Mouse (Mus musculus): ENCODE data around the gene Utp6. TPM values are rescaled to one million over a fixed set of nuclear protein-coding genes. Genes with fewer than 3 reads are reported as not detected.

Gene Utp6
- polyA plus RNA-seq, 1 experiment from 2014 or later, result 80.1 TPM

GRCm38 (mm10) chr11:79943136-79943535 lies 19.1 kb downstream of the Utp6 start:
- no peaks in the 10 kb centered on the region for H3K27me3 ChIP-seq (ENCODE audit: poor library complexity, severe bottlenecking)
- no peaks in the 10 kb centered on the region for H3K4me1 ChIP-seq
- no peak for DNase-seq (ENCODE audit: extremely low spot score, low spot score)
- 91% methylated on average over 8 of the region's 8 CpGs for WGBS
- H3K9me3 ChIP-seq, result no peaks in the 10 kb centered on the region
- H3K4me3 ChIP-seq, result no peak overlapping the region
- H3K27ac ChIP-seq, result no peak overlapping the region
- H3K36me3 ChIP-seq (replicated peaks), result peaks cover 100% of the 10 kb centered on the region

- Histone ChIP-seq H3K36me3 (replicated peaks) (peaks cover 99% of the 10 kb centered on the region), H3K4me3 (no peak overlapping the region), H3K4me1 (no peaks in the 10 kb centered on the region), H3K9me3 (no peaks in the 10 kb centered on the region), H3K27me3 (ENCODE audit: poor library complexity, severe bottlenecking) (no peaks in the 10 kb centered on the region), H3K27ac (no peak overlapping the region)
- WGBS, result 88% methylated on average over 9 of the region's 9 CpGs
- DNase-seq (ENCODE audit: extremely low spot score, low spot score), result no peak
Measured at GRCm38 (mm10) chr11:79935766-79936165, 26.4 kb downstream of the Utp6 start.

GRCm38 (mm10) chr11:79922766-79923165 lies 39.4 kb downstream of the Utp6 start:
- Histone ChIP-seq H3K4me3 (no peak overlapping the region), H3K27ac (no peak overlapping the region)
- DNase-seq (ENCODE audit: extremely low spot score, low spot score), result no peak

GRCm38 (mm10) chr11:79922157-79922556 lies 40.0 kb downstream of the Utp6 start:
- Histone ChIP-seq H3K27ac (no peak overlapping the region), H3K4me1 (peaks cover 6% of the 10 kb centered on the region; the same call in 1 of the 2 replicates), H3K27me3 (ENCODE audit: poor library complexity, severe bottlenecking) (no peaks in the 10 kb centered on the region), H3K9me3 (no peaks in the 10 kb centered on the region), H3K4me3 (no peak overlapping the region), H3K36me3 (replicated peaks) (no peaks in the 10 kb centered on the region)
- DNase-seq (ENCODE audit: extremely low spot score, low spot score), result no peak
- WGBS, result 75% methylated on average over 3 of the region's 3 CpGs

More at GRCm38 (mm10) chr11:79922766-79923165, 39.4 kb downstream of the Utp6 start:
- peaks cover 6% of the 10 kb centered on the region; the same call in 1 of the 2 replicates for H3K4me1 ChIP-seq
- 90% methylated on average over 1 of the region's 1 CpGs for WGBS
- no peaks in the 10 kb centered on the region for H3K9me3 ChIP-seq
- H3K36me3 ChIP-seq (replicated peaks), result no peaks in the 10 kb centered on the region
- no peaks in the 10 kb centered on the region for H3K27me3 ChIP-seq (ENCODE audit: poor library complexity, severe bottlenecking)

- peaks cover 11% of the 10 kb centered on the region; the same call in 1 of the 2 replicates for H3K4me1 ChIP-seq
- H3K4me3 ChIP-seq, result no peak overlapping the region
- no peak overlapping the region for H3K27ac ChIP-seq
- H3K36me3 ChIP-seq (replicated peaks), result no peaks in the 10 kb centered on the region
- DNase-seq (ENCODE audit: extremely low spot score, low spot score), result no peak
- H3K27me3 ChIP-seq (ENCODE audit: poor library complexity, severe bottlenecking), result no peaks in the 10 kb centered on the region
- 59% methylated on average over 5 of the region's 5 CpGs for WGBS
- H3K9me3 ChIP-seq, result no peaks in the 10 kb centered on the region
Measured at GRCm38 (mm10) chr11:79920505-79921025, 41.6 kb downstream of the Utp6 start.

GRCm38 (mm10) chr11:79919685-79920504 lies 42.3 kb downstream of the Utp6 start:
- H3K27ac ChIP-seq, result no peak overlapping the region
- 25% methylated on average over 13 of the region's 13 CpGs for WGBS
- no peaks in the 10 kb centered on the region for H3K36me3 ChIP-seq (replicated peaks)
- no peak overlapping the region for H3K4me3 ChIP-seq
- peaks cover 11% of the 10 kb centered on the region; the same call in 1 of the 2 replicates for H3K4me1 ChIP-seq
- DNase-seq (ENCODE audit: extremely low spot score, low spot score), result peak; percentile 79
- H3K9me3 ChIP-seq, result no peaks in the 10 kb centered on the region
- no peaks in the 10 kb centered on the region for H3K27me3 ChIP-seq (ENCODE audit: poor library complexity, severe bottlenecking)

- Histone ChIP-seq H3K4me3 (no peak overlapping the region), H3K36me3 (replicated peaks) (no peaks in the 10 kb centered on the region), H3K27ac (no peak overlapping the region), H3K4me1 (peaks cover 17% of the 10 kb centered on the region), H3K27me3 (ENCODE audit: poor library complexity, severe bottlenecking) (no peaks in the 10 kb centered on the region), H3K9me3 (no peaks in the 10 kb centered on the region)
- WGBS, result 81% methylated on average over 9 of the region's 9 CpGs
- DNase-seq (ENCODE audit: extremely low spot score, low spot score), result no peak
Measured at GRCm38 (mm10) chr11:79915696-79916349, 46.4 kb downstream of the Utp6 start.

- Histone ChIP-seq H3K27ac (no peak overlapping the region), H3K27me3 (ENCODE audit: poor library complexity, severe bottlenecking) (no peaks in the 10 kb centered on the region), H3K4me1 (peaks cover 6% of the 10 kb centered on the region), H3K4me3 (no peak overlapping the region), H3K36me3 (replicated peaks) (no peaks in the 10 kb centered on the region), H3K9me3 (no peaks in the 10 kb centered on the region)
- no peak for DNase-seq (ENCODE audit: extremely low spot score, low spot score)
- 89% methylated on average over 14 of the region's 14 CpGs for WGBS
Measured at GRCm38 (mm10) chr11:79908600-79909483, 53.3 kb downstream of the Utp6 start.

GRCm38 (mm10) chr11:79906920-79907319 lies 55.3 kb downstream of the Utp6 start:
- H3K27ac ChIP-seq, result no peak overlapping the region
- no peak overlapping the region for H3K4me3 ChIP-seq
- no peak for DNase-seq (ENCODE audit: extremely low spot score, low spot score)
- no peaks in the 10 kb centered on the region for H3K36me3 ChIP-seq (replicated peaks)
- no peaks in the 10 kb centered on the region for H3K27me3 ChIP-seq (ENCODE audit: poor library complexity, severe bottlenecking)
- peaks cover 3% of the 10 kb centered on the region for H3K4me1 ChIP-seq
- no peaks in the 10 kb centered on the region for H3K9me3 ChIP-seq
- WGBS, result 76% methylated on average over 9 of the region's 9 CpGs

- 80% methylated on average over 6 of the region's 6 CpGs for WGBS
- no peak overlapping the region for H3K4me3 ChIP-seq
Measured at GRCm38 (mm10) chr11:79902881-79903481, 59.2 kb downstream of the Utp6 start.

GRCm38 (mm10) chr11:79901146-79901545 lies 61.0 kb downstream of the Utp6 start:
- no peaks in the 10 kb centered on the region for H3K36me3 ChIP-seq (replicated peaks)
- 91% methylated on average over 6 of the region's 6 CpGs for WGBS
- no peak overlapping the region for H3K27ac ChIP-seq
- no peaks in the 10 kb centered on the region for H3K9me3 ChIP-seq
- no peak overlapping the region for H3K4me3 ChIP-seq
- no peaks in the 10 kb centered on the region for H3K27me3 ChIP-seq (ENCODE audit: poor library complexity, severe bottlenecking)
- DNase-seq (ENCODE audit: extremely low spot score, low spot score), result no peak
- H3K4me1 ChIP-seq, result no peaks in the 10 kb centered on the region

More at GRCm38 (mm10) chr11:79902881-79903481, 59.2 kb downstream of the Utp6 start:
- Histone ChIP-seq H3K27ac (no peak overlapping the region), H3K4me1 (no peaks in the 10 kb centered on the region), H3K36me3 (replicated peaks) (no peaks in the 10 kb centered on the region), H3K27me3 (ENCODE audit: poor library complexity, severe bottlenecking) (no peaks in the 10 kb centered on the region), H3K9me3 (no peaks in the 10 kb centered on the region)
- DNase-seq (ENCODE audit: extremely low spot score, low spot score), result no peak

- Histone ChIP-seq H3K4me1 (no peaks in the 10 kb centered on the region), H3K9me3 (no peaks in the 10 kb centered on the region), H3K36me3 (replicated peaks) (no peaks in the 10 kb centered on the region), H3K4me3 (no peak overlapping the region), H3K27ac (no peak overlapping the region), H3K27me3 (ENCODE audit: poor library complexity, severe bottlenecking) (no peaks in the 10 kb centered on the region)
- no peak for DNase-seq (ENCODE audit: extremely low spot score, low spot score)
- WGBS, result 92% methylated on average over 6 of the region's 6 CpGs
Measured at GRCm38 (mm10) chr11:79892259-79892658, 69.9 kb downstream of the Utp6 start.
